Mouse (Mus musculus): Measurements from ENCODE around the gene Srsf9.
"Not testable (repeated sequence)": the region's sequence is repeated elsewhere in the genome, so short reads cannot be mapped to it uniquely, and the experiment has no call there.

Gene Srsf9

DNA sequence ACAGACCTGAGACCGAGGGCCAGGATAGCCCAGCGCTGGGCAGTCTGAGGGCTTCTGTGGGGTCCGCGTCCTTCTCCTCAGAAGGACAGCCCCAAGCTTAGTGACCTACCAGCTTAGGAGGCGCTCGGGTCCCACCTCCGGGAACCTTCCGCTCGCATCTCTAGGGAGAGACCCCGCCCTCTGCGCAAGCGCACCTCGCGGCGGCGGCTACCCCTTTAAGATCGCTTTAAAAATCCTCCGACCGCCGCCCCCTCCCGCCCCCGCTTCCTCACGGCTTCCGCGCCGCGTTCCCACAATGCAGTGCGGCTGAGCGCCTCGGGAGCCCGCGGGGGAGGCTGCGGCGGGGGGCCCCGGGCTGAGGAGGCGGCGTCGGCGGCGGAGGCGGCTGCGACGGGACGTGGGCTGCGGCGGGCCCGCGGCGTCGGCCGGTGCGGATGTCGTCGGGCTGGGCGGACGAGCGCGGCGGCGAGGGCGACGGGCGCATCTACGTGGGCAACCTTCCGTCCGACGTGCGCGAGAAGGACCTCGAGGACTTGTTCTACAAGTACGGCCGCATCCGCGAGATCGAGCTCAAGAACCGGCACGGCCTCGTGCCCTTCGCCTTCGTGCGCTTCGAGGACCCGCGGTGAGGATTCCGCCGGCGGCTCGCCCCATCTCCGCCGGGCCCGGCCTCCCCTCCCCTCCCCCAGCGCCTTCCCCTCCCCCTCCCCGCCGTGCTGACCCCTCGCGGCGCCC lies at the start of gene Srsf9:
TSS of gene Srsf9 (plus strand) at position 303 of the 735 bp plus-strand sequence.
- DNase-seq = peak; percentile 94 to 97

- no peak for DNase-seq
Measured at GRCm38 (mm10) chr5:115278053-115278452, 48.9 kb upstream of the Srsf9 start.

GRCm38 (mm10) chr5:115278785-115279184 lies 48.2 kb upstream of the Srsf9 start:
- no peak for DNase-seq

GRCm38 (mm10) chr5:115279226-115280049 lies 47.5 kb upstream of the Srsf9 start, which contains the start of gene Coq5:
Coq5 (plus strand) TSS chr5:115279666.
- peak; percentile 72 to 90 for DNase-seq

DNA sequence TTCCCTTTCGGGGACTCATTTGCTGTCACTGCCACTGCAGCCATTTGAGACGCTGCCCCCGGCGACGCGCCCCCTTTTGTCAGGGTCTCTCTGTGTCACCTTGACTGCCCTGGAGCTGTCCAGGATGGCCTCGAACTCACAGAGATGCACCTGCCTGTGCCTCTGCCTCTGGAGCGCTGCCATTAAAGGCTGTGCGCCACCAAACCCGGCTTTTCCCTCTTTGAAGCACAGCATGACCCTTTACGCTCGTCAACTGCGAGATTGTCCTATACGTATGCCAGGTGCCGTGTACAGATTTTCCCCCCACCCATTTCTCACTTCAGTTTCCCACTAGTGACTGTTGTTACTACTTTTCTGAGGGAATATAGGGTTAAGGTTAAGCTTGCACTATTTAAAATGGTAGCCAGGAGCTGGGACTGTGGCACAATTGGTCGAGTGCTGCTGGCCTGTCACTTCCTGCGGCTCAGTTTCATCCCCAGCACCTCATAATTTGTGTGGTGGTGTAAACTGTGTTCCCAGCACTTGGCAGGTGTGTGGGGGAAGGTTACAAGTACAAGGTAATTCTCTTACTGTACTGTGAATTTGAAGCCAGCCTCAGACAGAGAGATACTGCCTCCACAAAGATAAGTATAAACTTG lies 46.8 kb upstream of the Srsf9 start:
- DNase-seq = no peak

DNA sequence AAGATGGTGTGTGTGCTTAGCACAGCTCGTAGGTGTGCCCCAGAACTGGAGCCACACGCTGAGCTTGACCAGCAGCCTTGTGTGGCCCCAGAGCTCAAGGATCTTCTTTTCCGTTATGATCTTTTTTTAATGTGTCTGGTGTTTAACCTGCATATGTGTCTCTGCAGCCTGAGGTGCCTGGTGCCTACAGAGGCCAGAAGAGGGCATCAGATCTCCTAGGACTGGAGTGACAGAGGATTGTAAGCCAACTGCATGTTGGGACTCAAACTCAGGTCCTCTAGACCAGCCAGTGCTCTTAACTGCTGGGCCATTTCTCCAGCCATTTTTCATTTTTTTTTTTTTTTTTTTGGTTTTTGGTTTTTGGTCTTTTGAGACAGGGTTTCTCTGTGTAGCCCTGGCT lies 42.2 kb upstream of the Srsf9 start:
- no peak for DNase-seq

DNA sequence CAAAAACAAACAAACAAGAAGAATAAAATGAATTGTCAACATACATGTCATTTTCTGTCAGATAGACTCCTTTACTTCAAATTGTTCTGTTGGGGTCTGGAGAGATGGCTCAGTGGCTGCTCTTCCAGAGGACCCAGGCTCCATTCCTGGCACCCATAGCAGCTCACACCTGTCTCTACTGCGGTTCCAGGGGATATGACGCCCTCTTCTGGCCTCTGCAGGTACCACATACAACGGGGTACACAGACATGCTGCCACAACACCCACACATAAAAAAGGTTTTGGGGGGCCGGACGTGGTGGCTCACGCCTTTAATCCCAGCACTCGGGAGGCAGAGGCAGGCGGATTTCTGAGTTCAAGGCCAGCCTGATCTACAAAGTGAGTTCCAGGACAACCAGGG lies 32.8 kb upstream of the Srsf9 start:
- DNase-seq = no peak

DNA sequence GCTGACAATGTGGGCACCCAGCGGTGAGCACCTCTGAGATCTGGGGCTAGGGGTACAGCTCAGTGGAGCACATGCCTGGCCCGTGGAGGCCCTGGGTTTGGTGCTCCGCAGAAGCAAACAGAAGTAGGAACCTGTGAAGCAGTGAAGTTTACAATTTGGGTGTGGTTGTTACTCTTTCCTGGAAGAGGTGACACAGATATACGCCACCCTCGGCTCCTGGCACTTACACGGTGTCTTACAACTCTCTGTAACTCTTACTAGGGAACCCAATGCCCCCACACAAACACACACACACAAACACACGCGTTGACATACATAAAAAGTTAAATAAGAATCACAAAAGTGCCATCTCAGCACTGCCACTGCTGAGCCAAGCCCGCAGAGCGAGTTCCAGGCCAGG lies 30.6 kb upstream of the Srsf9 start:
- no peak for DNase-seq

DNA sequence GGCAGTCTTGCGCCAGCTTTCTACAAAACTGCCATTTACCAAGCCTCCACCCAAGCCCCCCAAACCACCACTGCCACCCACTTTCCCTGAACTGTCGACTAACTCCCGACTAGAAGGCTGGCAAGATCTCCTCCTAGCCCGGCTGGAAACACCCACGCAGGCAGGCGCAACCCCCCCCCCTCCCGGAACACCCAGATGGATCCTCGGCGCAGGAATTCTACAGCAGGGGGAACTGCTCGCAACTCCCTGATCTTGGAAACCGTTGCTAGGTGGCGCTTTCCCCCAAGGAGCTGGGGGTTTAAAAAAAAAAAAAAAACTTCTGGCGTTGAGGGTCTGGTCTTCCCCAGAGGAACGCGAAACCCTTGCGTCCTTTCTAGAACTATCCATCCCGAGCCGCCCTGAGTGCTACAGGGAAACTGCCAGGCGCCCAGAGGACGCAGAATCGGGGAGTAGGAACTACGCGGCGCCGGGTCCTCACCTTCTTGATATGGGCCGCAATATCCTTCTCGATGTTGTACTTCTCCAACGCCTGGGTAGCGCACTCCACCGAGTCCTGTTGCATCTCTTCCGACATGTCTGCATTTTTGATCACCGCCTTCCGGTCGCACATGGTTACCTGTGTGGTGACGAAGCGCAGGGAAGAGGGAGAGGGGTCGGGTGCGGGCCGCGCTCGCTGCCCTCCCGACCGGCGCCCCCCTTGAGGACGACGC lies 26.8 kb upstream of the Srsf9 start:
- no peak for DNase-seq

GRCm38 (mm10) chr5:115300792-115301614 lies 26.0 kb upstream of the Srsf9 start, which contains the start of gene Dynll1:
Dynll1 (minus strand) TSS chr5:115300999.
- peak; percentile 98 to 99 for DNase-seq

- DNase-seq = peak in 1 of 2 experiments; percentile 10
Measured at GRCm38 (mm10) chr5:115301615-115302014, 25.4 kb upstream of the Srsf9 start.

DNA sequence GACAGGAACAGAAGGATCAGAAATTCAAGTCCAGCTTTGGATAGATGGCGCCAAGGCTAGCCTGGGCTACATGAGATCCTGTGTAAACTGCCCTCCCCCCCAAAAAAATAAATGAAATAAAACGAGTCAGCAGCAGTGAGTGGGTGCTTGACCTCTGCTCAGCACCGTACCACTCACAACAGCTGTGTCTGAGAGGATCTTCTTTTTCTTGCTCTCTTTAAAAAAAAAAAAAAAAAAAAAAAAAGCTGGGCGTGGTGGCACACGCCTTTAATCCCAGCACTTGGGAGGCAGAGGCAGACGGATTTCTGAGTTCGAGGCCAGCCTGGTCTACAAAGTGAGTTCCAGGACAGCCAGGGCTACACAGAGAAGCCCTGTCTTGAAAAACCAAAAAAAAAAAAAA lies 24.8 kb upstream of the Srsf9 start:
- DNase-seq = not testable (repeated sequence)

DNA sequence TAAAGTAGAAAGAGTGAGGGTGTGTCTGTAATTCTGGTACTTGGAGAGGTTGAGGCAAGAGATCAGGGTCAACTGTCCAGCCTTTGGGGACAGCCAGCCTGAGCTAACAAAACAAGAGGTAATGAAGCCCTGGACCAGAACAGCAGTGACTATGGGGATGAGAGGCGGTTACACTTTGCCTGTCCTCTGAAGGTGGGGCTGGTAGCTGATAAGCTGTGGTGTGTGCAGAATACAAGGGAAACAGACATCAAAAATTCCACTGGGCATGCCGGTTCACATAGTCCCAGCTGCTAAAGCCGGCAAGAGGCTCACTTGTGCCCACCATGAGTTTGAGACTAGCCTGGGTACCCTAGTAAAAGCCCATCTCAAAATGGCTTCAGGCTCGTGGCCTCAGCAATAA lies 14.6 kb upstream of the Srsf9 start:
- DNase-seq = no peak

GRCm38 (mm10) chr5:115312816-115313667 lies 13.9 kb upstream of the Srsf9 start:
- DNase-seq = no peak

DNA sequence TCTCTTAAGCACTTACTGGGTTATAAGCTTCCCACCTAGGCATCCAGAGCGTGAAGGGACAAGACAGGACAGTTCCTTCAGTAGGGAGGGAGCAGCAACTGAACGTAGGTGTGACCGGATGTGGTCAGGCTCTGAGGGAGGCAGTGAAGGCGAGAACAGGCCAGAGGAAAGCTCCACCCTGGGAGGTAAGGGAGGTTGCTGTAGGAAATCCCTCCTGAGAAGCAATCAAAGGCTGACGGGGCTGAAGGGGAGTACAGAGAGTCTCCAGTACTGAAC lies 13.4 kb upstream of the Srsf9 start:
- DNase-seq = no peak

- no peak for DNase-seq
Measured at GRCm38 (mm10) chr5:115316968-115317644, 9.9 kb upstream of the Srsf9 start.

GRCm38 (mm10) chr5:115317645-115318328 lies 9.2 kb upstream of the Srsf9 start:
- DNase-seq = no peak

DNA sequence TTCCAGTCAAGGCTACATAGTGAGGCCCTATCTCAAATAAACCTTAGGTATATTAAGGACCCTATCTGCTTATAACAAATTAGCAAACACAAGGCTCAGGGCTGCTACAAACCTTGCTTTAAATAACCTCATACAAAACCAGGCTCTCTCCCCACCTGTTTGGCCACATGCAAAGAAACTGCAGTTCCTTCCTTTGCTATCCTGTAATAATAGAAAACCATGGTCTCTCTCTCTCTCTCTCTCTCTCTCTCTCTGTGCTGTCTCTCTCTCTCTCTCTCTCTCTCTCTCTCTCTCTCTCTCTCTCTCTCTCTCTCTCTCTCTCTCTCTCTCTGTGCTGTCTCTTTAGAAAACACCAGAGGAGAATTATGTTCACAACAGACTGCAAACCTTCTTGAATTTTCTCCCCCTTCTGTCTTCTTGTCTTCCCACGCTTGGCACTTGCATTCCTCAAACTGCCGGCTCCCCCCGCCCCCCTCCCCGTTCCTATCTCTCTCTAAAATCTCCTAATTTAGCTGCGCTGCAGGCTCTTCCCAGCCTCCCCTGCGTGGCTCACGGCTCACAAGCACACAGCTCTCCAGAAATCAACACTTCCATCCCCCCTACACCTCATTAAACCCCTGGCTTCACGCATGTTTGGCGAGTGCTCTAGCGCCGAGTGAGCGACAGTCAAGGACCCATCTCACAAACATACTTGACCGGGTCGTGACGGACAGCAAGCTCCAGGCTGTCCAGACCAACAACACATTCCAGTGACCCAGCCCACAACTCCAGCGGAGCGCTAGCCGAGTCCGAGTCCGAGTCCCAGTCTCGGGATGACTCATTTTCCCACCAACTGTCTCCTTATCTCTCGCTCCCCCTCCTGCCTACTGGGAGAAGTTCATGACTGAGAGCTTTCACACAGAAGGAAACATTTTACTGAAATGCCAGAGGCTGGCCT lies 7.7 kb upstream of the Srsf9 start:
- peak; percentile 13 to 19 for DNase-seq

All from spleen, adult 18-20 months (tissue).